Mouse (Mus musculus) liver, embryonic 13.5 days (tissue): ENCODE measurements at regions not wholly inside any gene's neighbourhood (a gene's known extent, or its start where the extent isn't known, plus 50 kb on each side); places are given as distances from the start of the nearest gene placed in this dataset.

Experiments
- ATAC-seq: fragments of 200-750 bp; cut with Nextera tagmentation; 2 replicates; pipeline ENCODE4 v1.8.0; 2017; ENCODE audit warnings: low read depth, mild to moderate bottlenecking, moderate number of reproducible peaks, moderate library complexity
- DNase-seq: peaks from one replicate; pipeline ENCODE4 v3.0.0; 2022
- H3K27ac ChIP-seq: fragments of 300-500 bp; sonication (generic); 2 replicates; pipeline ENCODE4 v1.5.1; 2015; ENCODE audit warnings: moderate library complexity, mild to moderate bottlenecking, inconsistent platforms
- H3K27me3 ChIP-seq: fragments of 300-500 bp; sonication (generic); 2 replicates; pipeline ENCODE4 v1.6.1; 2015; ENCODE audit warnings: mild to moderate bottlenecking, inconsistent platforms
- H3K36me3 ChIP-seq: fragments of 300-500 bp; sonication (generic); 2 replicates; pipeline ENCODE4 v1.6.1; 2015; ENCODE audit warnings: mild to moderate bottlenecking, inconsistent platforms
- H3K4me1 ChIP-seq: fragments of 300-500 bp; sonication (generic); replicated peaks from 2 replicates; pipeline ENCODE4 v1.6.1; 2015; ENCODE audit warnings: inconsistent platforms
- H3K4me2 ChIP-seq: fragments of 300-500 bp; sonication (generic); 2 replicates; pipeline ENCODE4 v1.6.1; 2015; ENCODE audit warnings: inconsistent platforms, mild to moderate bottlenecking, moderate library complexity
- H3K4me3 ChIP-seq: fragments of 300-500 bp; sonication (generic); replicated peaks from 2 replicates; pipeline ENCODE4 v1.5.1; 2015; ENCODE audit warnings: mild to moderate bottlenecking, inconsistent platforms
- H3K9ac ChIP-seq: fragments of 300-500 bp; sonication (generic); 2 replicates; pipeline ENCODE4 v1.6.1; 2015; ENCODE audit warnings: mild to moderate bottlenecking, inconsistent platforms
- H3K9me3 ChIP-seq: fragments of 300-500 bp; sonication (generic); replicated peaks from 2 replicates; pipeline ENCODE4 v1.6.1; 2016; ENCODE audit warnings: inconsistent platforms
- WGBS: fragments of 180-500 bp; shearing (Covaris S2); methylation state at CpG from one replicate; pipeline ENCODE4 v1.1.7; 2015; ENCODE audit not compliant: insufficient replicate concordance; 5-methylcytosine and 5-hydroxymethylcytosine counted together

DNA sequence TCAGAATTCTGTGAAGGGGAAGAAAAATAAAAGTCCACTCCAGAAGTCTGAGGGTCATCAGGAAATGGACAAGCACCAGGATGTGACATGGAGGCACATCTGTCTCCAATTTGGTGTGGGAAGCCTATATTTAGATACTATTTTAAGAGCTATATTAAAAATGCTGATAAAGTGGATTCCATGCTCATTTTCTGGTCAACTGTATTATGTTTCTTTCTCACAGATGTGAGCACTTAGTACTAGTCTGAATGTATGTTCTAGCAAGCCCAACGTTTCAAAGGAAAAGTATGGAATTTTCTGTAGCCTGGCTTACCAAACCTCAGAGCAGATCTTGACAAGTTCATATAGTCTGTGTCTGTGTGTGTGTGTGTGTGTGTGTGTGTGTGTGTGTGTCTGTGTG lies 197.0 kb downstream of the Dact1 start:
- H3K4me3 ChIP-seq = no peak overlapping the region
- DNase-seq (no peak), ATAC-seq (no peak)
- no peaks in the 10 kb centered on the region for H3K27me3 ChIP-seq
- H3K9me3 ChIP-seq = no peaks in the 10 kb centered on the region
- no peak overlapping the region for H3K27ac ChIP-seq
- no peaks in the 10 kb centered on the region for H3K36me3 ChIP-seq
- H3K4me2 ChIP-seq = no peak overlapping the region
- H3K9ac ChIP-seq = no peak overlapping the region
- H3K4me1 ChIP-seq = no peaks in the 10 kb centered on the region
- WGBS = 50% methylated on average over 1 of the region's 1 CpGs

DNA sequence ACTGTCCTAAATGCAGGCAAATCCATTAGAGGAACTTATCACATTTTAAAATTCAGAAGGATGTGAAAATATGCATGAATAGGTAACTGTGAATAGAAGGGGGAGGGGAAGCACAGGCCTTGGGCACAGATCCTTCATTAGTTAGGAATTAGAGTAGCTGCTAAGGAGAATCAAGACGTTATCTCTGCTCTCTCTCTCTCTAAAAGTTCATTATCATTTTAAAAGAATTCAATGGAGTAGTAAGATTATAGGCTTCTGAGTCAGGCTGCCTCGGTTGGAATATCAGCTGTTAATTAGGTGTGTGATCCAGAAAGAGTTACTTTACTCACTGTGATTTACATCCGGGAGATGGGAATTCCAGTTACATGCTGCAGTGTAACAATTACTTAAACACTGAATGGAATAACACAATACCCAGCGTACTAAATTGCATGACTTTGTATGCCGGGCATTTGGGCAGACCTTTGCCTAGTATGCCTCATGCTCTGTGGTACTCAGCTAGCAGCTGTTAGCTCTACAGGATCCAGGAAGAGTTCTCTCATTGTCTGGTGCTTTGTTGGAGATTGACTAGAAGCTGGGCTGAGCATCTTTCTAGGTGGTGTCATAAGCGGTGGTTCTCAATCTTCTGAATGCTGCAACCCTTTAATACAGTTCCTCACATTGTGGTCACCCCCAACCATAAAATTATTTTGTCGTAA lies 203.4 kb downstream of the Dact1 start:
- ATAC-seq (no peak), DNase-seq (no peak)
- H3K9me3 ChIP-seq = no peaks in the 10 kb centered on the region
- WGBS = 45% methylated on average over 7 of the region's 7 CpGs
- H3K27me3 ChIP-seq = no peaks in the 10 kb centered on the region
- no peak overlapping the region for H3K4me2 ChIP-seq
- no peak overlapping the region for H3K4me3 ChIP-seq
- H3K36me3 ChIP-seq = no peaks in the 10 kb centered on the region
- no peak overlapping the region for H3K27ac ChIP-seq
- H3K4me1 ChIP-seq = no peaks in the 10 kb centered on the region
- no peak overlapping the region for H3K9ac ChIP-seq

GRCm38 (mm10) chr12:71519520-71519919 lies 209.8 kb downstream of the Dact1 start:
- 36% methylated on average over 1 of the region's 1 CpGs for WGBS
- ATAC-seq (no peak), DNase-seq (no peak)
- Histone ChIP-seq H3K27me3 (no peaks in the 10 kb centered on the region), H3K36me3 (no peaks in the 10 kb centered on the region), H3K9ac (no peak overlapping the region), H3K9me3 (no peaks in the 10 kb centered on the region), H3K4me3 (no peak overlapping the region), H3K27ac (no peak overlapping the region), H3K4me2 (no peak overlapping the region), H3K4me1 (no peaks in the 10 kb centered on the region)

DNA sequence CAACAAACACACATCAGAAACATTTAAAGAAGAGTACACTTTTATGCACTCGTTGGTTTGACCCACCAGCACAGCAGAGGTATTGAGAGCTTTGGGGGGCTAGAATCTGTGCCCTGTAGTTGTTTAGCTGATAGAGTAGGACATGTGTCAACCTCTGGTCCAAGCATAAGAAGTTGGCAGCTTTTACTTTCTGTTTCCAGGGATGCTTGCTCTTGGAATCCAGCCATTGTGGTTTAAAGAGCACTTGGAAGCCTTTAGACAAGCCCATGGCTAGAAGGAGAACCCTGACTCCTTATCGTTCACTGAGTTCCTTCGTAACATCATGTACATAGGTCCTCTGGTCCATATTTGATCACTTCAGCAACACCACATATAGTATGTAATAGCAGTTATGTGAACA lies 212.3 kb downstream of the Dact1 start:
- H3K9ac ChIP-seq = no peak overlapping the region
- ATAC-seq (no peak), DNase-seq (no peak)
- no peaks in the 10 kb centered on the region for H3K36me3 ChIP-seq
- no peak overlapping the region for H3K4me3 ChIP-seq
- H3K27me3 ChIP-seq = no peaks in the 10 kb centered on the region
- H3K27ac ChIP-seq = no peak overlapping the region
- no peaks in the 10 kb centered on the region for H3K4me1 ChIP-seq
- no peaks in the 10 kb centered on the region for H3K9me3 ChIP-seq
- 62% methylated on average over 3 of the region's 3 CpGs for WGBS
- H3K4me2 ChIP-seq = no peak overlapping the region

DNA sequence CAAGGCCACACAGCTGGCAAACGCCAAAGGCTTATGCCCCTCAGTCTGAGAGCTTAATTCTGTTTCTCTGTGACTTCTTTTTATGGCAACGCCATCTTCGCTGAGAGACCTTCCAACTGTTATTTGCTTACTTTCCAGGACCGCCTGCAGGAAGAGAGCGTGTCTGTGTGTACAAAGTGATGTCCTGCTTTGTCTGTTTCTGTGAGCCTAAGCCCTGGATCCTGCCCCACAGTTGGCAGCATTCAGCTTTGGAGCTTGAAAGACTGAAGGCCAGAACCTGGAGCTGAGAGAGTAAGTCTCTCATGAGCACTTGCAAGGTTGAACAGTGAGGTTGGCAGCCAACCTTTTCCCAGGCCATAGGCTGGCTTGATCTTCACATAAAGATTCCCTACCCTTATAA lies 212.8 kb downstream of the Dact1 start:
- H3K9me3 ChIP-seq = no peaks in the 10 kb centered on the region
- 61% methylated on average over 5 of the region's 5 CpGs for WGBS
- no peak for ATAC-seq

GRCm38 (mm10) chr12:71524156-71524555 lies 214.5 kb downstream of the Dact1 start:
- Histone ChIP-seq H3K9ac (no peak overlapping the region), H3K36me3 (no peaks in the 10 kb centered on the region), H3K27me3 (no peaks in the 10 kb centered on the region), H3K4me2 (no peak overlapping the region), H3K4me3 (no peak overlapping the region), H3K27ac (no peak overlapping the region), H3K9me3 (no peaks in the 10 kb centered on the region), H3K4me1 (no peaks in the 10 kb centered on the region)
- DNase-seq (no peak), ATAC-seq (no peak)
- WGBS = 16% methylated on average over 6 of the region's 6 CpGs

More for the DNA sequence above, 212.8 kb downstream of the Dact1 start:
- no peak overlapping the region for H3K27ac ChIP-seq
- no peak overlapping the region for H3K4me2 ChIP-seq
- no peaks in the 10 kb centered on the region for H3K4me1 ChIP-seq
- no peak for DNase-seq
- H3K4me3 ChIP-seq = no peak overlapping the region
- no peak overlapping the region for H3K9ac ChIP-seq
- H3K27me3 ChIP-seq = no peaks in the 10 kb centered on the region
- H3K36me3 ChIP-seq = no peaks in the 10 kb centered on the region

GRCm38 (mm10) chr12:71525255-71525927 lies 215.7 kb downstream of the Dact1 start:
- H3K27ac ChIP-seq = no peak overlapping the region
- ATAC-seq (no peak), DNase-seq (no peak)
- no peak overlapping the region for H3K4me2 ChIP-seq
- no peaks in the 10 kb centered on the region for H3K9me3 ChIP-seq
- H3K27me3 ChIP-seq = no peaks in the 10 kb centered on the region
- no peaks in the 10 kb centered on the region for H3K36me3 ChIP-seq
- H3K4me1 ChIP-seq = no peaks in the 10 kb centered on the region
- 48% methylated on average over 10 of the region's 10 CpGs for WGBS
- no peak overlapping the region for H3K9ac ChIP-seq
- no peak overlapping the region for H3K4me3 ChIP-seq

DNA sequence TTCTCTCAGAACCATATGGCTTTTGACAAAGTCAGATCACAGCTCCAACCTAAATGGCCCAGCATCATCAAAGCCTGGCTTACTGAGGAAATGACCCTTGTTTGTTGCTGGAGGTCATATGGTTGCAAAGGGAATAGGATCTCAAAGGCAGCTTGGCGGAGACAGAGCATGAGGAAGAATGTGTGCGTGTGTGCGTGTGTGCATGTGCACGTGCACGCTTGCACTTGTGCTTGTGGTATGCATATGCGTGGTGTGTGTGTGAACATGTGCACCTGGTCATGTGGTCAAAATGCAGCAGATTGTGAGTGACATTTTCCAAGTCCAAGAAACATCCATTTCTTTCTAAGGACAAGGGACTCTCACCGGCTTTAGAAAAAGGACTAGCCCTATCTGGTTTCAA lies 216.9 kb downstream of the Dact1 start:
- no peak overlapping the region for H3K4me3 ChIP-seq
- no peak overlapping the region for H3K9ac ChIP-seq
- ATAC-seq (no peak), DNase-seq (no peak)
- no peaks in the 10 kb centered on the region for H3K4me1 ChIP-seq
- no peaks in the 10 kb centered on the region for H3K36me3 ChIP-seq
- no peaks in the 10 kb centered on the region for H3K9me3 ChIP-seq
- no peaks in the 10 kb centered on the region for H3K27me3 ChIP-seq
- no peak overlapping the region for H3K4me2 ChIP-seq
- H3K27ac ChIP-seq = no peak overlapping the region
- 73% methylated on average over 7 of the region's 7 CpGs for WGBS

DNA sequence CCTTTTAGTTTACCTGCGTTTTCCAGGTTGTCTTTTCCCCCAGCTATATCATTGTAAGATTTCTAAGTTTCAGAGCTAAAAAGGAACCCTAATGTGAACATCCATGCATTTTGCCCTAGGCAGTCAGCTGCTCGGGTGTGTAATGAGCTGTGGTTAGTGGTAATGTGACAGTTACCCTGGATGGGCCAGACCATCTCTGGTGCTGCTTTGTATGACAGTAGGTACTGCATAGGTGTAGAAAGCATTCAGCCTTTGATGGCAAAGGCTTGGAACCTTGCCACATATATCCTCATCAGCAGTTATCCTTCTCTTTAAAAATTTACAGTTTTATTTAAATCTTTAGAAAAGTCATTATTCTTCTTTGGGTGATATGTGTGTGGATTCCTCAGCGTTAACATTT lies 222.5 kb downstream of the Dact1 start:
- H3K9me3 ChIP-seq = no peaks in the 10 kb centered on the region
- no peaks in the 10 kb centered on the region for H3K36me3 ChIP-seq
- no peak overlapping the region for H3K27ac ChIP-seq
- no peak overlapping the region for H3K9ac ChIP-seq
- no peaks in the 10 kb centered on the region for H3K27me3 ChIP-seq
- DNase-seq = no peak
- H3K4me1 ChIP-seq = no peaks in the 10 kb centered on the region
- ATAC-seq = no peak
- 47% methylated on average over 3 of the region's 3 CpGs for WGBS
- H3K4me3 ChIP-seq = no peak overlapping the region
- no peak overlapping the region for H3K4me2 ChIP-seq

DNA sequence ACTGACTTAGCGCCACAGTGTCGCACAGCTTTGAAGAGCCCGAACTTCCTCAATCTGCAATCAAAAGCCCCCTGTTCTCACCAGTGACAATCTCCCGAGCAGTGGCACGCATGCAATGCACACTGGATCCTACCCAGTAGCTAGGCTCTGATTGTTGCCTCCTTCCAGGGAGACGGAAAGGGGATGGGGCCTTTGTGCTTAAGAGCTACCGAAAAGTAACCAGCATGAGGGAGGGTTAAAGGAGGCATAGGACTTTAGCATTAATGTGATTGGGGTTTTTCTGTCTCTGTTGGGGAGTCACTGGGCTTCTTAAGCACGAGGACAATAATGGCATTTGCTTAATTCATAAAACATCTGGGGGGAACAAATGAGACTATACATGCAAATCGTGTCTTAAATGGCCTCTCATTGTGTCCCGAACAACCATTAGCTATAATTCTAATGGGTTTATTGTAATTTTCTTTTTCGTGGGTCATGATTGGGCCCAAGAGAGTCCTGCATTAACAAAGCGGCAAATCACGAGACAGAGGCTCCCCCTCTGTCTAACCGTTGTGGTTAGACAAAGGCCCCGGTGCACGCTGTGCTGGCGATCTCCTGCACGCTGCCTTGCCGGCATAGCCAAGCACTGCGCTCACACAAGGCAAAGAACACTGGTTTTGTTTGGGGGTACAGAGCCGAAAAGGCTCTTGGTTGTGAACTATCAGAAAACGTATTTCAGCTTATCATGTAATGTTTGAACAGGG lies 223.2 kb downstream of the Dact1 start:
- Histone ChIP-seq H3K4me3 (no peak overlapping the region), H3K36me3 (no peaks in the 10 kb centered on the region), H3K4me2 (no peak overlapping the region), H3K9ac (no peak overlapping the region), H3K9me3 (no peaks in the 10 kb centered on the region), H3K27ac (no peak overlapping the region), H3K4me1 (no peaks in the 10 kb centered on the region), H3K27me3 (no peaks in the 10 kb centered on the region)
- WGBS = 66% methylated on average over 22 of the region's 22 CpGs
- ATAC-seq = no peak
- DNase-seq = no peak

DNA sequence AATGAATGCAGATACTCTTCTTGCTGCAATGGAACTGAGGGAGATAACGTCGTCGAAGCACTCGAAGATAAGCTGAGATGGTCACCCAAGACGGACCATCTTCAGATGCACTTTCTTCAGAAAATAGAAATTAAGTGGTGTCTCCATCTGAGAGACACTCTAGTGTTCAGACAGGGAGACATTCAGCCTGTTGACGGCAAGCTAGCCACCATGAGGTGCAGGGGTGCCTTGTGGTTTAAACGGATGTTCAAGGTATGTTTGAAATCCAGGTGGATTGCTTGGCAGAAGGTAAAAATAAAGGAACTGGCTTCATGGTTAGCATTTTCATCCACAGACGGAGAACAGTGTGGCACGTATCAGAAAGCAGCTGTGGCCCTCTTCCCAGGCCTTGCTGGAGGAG lies 224.0 kb downstream of the Dact1 start:
- Histone ChIP-seq H3K27me3 (no peaks in the 10 kb centered on the region), H3K4me3 (no peak overlapping the region), H3K27ac (no peak overlapping the region), H3K4me2 (no peak overlapping the region), H3K36me3 (no peaks in the 10 kb centered on the region), H3K4me1 (no peaks in the 10 kb centered on the region), H3K9me3 (no peaks in the 10 kb centered on the region), H3K9ac (no peak overlapping the region)
- DNase-seq = no peak
- 74% methylated on average over 9 of the region's 9 CpGs for WGBS
- no peak for ATAC-seq
